Comparison of ENCODE assay signal across 15 mouse cellular contexts in the genomic region with DNA sequence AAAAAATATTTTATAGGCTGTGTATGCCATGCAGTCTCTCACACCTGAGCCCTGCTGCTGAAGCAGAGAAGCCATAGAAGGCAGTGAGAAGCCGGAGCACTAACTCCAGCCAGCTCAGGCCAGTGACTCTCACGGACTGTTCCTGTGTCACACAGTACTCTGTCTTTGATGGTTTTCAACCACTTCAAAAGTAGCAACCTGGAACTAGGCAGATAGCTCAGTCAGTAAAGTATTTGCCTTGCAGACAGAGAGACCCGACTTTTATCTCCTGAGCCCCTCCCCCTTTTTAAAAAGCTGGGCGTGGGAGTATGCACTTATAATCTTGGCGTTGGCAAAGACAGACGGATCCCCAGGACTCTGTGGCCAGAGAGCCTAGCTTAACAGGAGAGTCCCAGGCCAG. TPM values are rescaled to one million over a fixed set of nuclear protein-coding genes. Genes with fewer than 3 reads are reported as not detected.
DNase-seq lines count a peak whose midpoint lies in the region; ATAC-seq and TF ChIP-seq lines count a peak whose summit lies in the region.
"Had no signal": no experiment of that assay in that cellular context is flagged by ENCODE, and none has a peak within 500 bp of the region (broad histone marks: within the 10 kb centered on the region; RNA-seq: fewer than 3 reads in every experiment).

No protein-coding gene starts in this region.

- H3K4me2 ChIP-seq in heart, embryonic 14.5 days (ENCODE audit: low read length), result peak overlapping the region; percentile 11; the same call in 1 of the 2 replicates
- H3K4me2 ChIP-seq in lung, embryonic 16.5 days (ENCODE audit: low read depth, low read length), result no peak overlapping the region

- DNase-seq in heart, postnatal 25 days (ENCODE audit: low spot score), result no peak
- DNase-seq in lung, postnatal 36 days, result no peak
- DNase-seq in thymus, postnatal 25 days, result peak; percentile 67
- DNase-seq in right cerebral cortex, postnatal 25 days, result no peak
- no peak for DNase-seq in frontal cortex, postnatal 36 days (ENCODE audit: low spot score in 2 of 2)
- DNase-seq: adrenal gland, postnatal 25 days; kidney, adult 11 months; layer of hippocampus, adult 9-11 months; lung, adult 2 months; right cerebral cortex, postnatal 4 days had no signal

- no peaks in the 10 kb centered on the region for H3K27me3 ChIP-seq in heart, embryonic 14.5 days (ENCODE audit: control insufficient read depth, insufficient read depth, low read length)
- no peaks in the 10 kb centered on the region for H3K27me3 ChIP-seq in lung, embryonic 16.5 days (ENCODE audit: control insufficient read depth, insufficient read depth, low read depth, low read length)

- no peak overlapping the region for H3K9ac ChIP-seq in heart, embryonic 14.5 days (ENCODE audit: low read length)
- H3K9ac ChIP-seq in lung, embryonic 16.5 days (ENCODE audit: low read length), result no peak overlapping the region

- peak overlapping the region in 1 of 2 experiments; percentile 67 for H3K27ac ChIP-seq in heart, embryonic 14.5 days (replicated peaks in 1 of 2; ENCODE audit: control insufficient read depth in 1 of 2, insufficient read depth in 1 of 2, low read depth in 2 of 2, low read length in 2 of 2)
- H3K27ac ChIP-seq in lung, embryonic 16.5 days (ENCODE audit: low read length), result peak overlapping the region; percentile 46; the same call in 1 of the 2 replicates
- H3K27ac ChIP-seq in cortical plate, adult 2 months (ENCODE audit: insufficient read depth, low read length), result peak overlapping the region; percentile 84
- H3K27ac ChIP-seq: limb, embryonic 10.5 days had no signal

- ATAC-seq in heart, embryonic 14.5 days (ENCODE audit: insufficient number of reproducible peaks, insufficient read depth, low FRiP score, low read depth), result no peak
- no peak for ATAC-seq in lung, embryonic 16.5 days (ENCODE audit: low read depth)

- WGBS in heart, embryonic 14.5 days, result 3% methylated on average over 6 of the region's 6 CpGs
- 11% methylated on average over 6 of the region's 6 CpGs for WGBS in lung, embryonic 16.5 days

- TF ChIP-seq CTCF in cortical plate, adult 2 months (IDR thresholded peaks at IDR 0.05; ENCODE audit: extremely low read depth, insufficient read depth, low read length), result no peak

- no peaks in the 10 kb centered on the region for H3K9me3 ChIP-seq in heart, embryonic 14.5 days (ENCODE audit: control insufficient read depth, low read length)
- H3K9me3 ChIP-seq in lung, embryonic 16.5 days (ENCODE audit: control insufficient read depth, low read length), result no peaks in the 10 kb centered on the region
- H3K9me3 ChIP-seq: limb, embryonic 10.5 days had no signal

- intact Hi-C loops in heart, postnatal 25 days (cut with DNase I), result no loop called here

- H3K4me3 ChIP-seq in heart, embryonic 14.5 days (ENCODE audit: control insufficient read depth in 1 of 2, insufficient read depth in 1 of 2, low read depth in 1 of 2, low read length in 2 of 2), result no peak overlapping the region
- H3K4me3 ChIP-seq in lung, embryonic 16.5 days (ENCODE audit: low read length), result no peak overlapping the region
- H3K4me3 ChIP-seq in cortical plate, adult 2 months (ENCODE audit: insufficient read depth, low read length), result no peak overlapping the region
- H3K4me3 ChIP-seq: erythroblast, embryonic 14.5 days; limb, embryonic 10.5 days had no signal

- H3K4me1 ChIP-seq in heart, embryonic 14.5 days (ENCODE audit: control insufficient read depth in 2 of 2, insufficient read depth in 2 of 2, low read length in 2 of 2), result peaks cover 14 to 21% of the 10 kb centered on the region in 2 experiments
- H3K4me1 ChIP-seq in lung, embryonic 16.5 days (replicated peaks; ENCODE audit: control insufficient read depth, insufficient read depth, low read length), result peaks cover 3% of the 10 kb centered on the region; the same call in 1 of the 2 replicates
- peaks cover 14% of the 10 kb centered on the region for H3K4me1 ChIP-seq in cortical plate, adult 2 months (ENCODE audit: control insufficient read depth, insufficient read depth, low read length)

- TF ChIP-seq POLR2A in cortical plate, adult 2 months (IDR thresholded peaks at IDR 0.05; ENCODE audit: extremely low read depth, insufficient read depth, low read length), result no peak

- H3K36me3 ChIP-seq in heart, embryonic 14.5 days (ENCODE audit: control insufficient read depth, insufficient read depth, low read length), result no peaks in the 10 kb centered on the region
- no peaks in the 10 kb centered on the region for H3K36me3 ChIP-seq in lung, embryonic 16.5 days (ENCODE audit: control insufficient read depth, insufficient read depth, low read length)
- H3K36me3 ChIP-seq: limb, embryonic 10.5 days had no signal

RNA-seq across cellular contexts. Expression of gene Fam83d, which starts 44.1 kb away (rescaled TPM):
- polyA plus RNA-seq in heart, embryonic 14.5 days (2014; fragmentation: Nextera tagmentation; extraction: Ambion mirVana), result 56.2 and 58.5 TPM in 2 replicates
- total RNA-seq in heart, postnatal 25 days (2021), result 1 to 10 TPM in 1 of 2 experiments, under 1 TPM in 1; 0.75 to 1.1 TPM
- 60.1 and 63.1 TPM in 2 replicates for polyA plus RNA-seq in lung, embryonic 16.5 days (2015; fragmentation: Nextera tagmentation; extraction: Ambion mirVana)
- polyA plus RNA-seq in cortical plate, adult 2 months (2012; rRNA removed), result 2.0 and 2.2 TPM in 2 replicates

RNA-seq across cellular contexts. Expression of gene Ppp1r16b, which starts 58.6 kb away (rescaled TPM):
- 4.7 and 6.0 TPM in 2 replicates for polyA plus RNA-seq in heart, embryonic 14.5 days (2014; fragmentation: Nextera tagmentation; extraction: Ambion mirVana)
- 10 to 100 TPM; 15.0 to 15.3 TPM for total RNA-seq in heart, postnatal 25 days (2021)
- polyA plus RNA-seq in lung, embryonic 16.5 days (2015; fragmentation: Nextera tagmentation; extraction: Ambion mirVana), result 22.5 and 24.4 TPM in 2 replicates
- polyA plus RNA-seq in cortical plate, adult 2 months (2012; rRNA removed), result 51.5 and 55.4 TPM in 2 replicates

Comparison
In these comparisons a context has a peak if more than half of its experiments do, and no peak if none do; other contexts are left out.
1. RNA of gene Fam83d, which starts 44.1 kb away (polyA plus RNA-seq): 60.1 to 63.1 TPM in lung, embryonic 16.5 days and 56.2 to 58.5 TPM in heart, embryonic 14.5 days; 2.0 to 2.2 TPM in cortical plate, adult 2 months; every median in the first group is over 10 times any median in the second.